Mouse (Mus musculus): ENCODE results near the gene Tm4sf5. TPM values are rescaled to one million over a fixed set of nuclear protein-coding genes. Genes with fewer than 3 reads are reported as not detected.

Tm4sf5 gene
- polyA plus RNA-seq, 1 experiment from 2014 or later = 398 TPM

DNA sequence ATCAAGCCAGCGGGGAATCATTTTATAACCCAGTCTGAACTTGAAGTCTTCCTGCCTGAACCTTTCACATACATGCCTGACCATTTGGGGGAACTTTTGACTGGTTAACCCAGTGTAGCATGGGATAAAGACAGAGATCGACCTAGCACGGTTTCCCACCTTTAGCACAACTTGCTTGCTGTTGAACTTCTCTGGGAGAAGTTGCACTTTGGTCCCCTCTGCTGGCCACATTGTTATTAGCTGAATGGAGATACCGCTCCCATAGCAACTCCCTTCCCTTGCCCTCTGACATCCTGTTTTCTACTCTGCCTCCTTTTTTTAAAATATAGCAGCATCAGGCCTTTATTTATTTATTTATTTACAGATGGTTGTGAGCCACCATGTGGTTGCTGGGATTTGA, 1.3 kb downstream of the Tm4sf5 start:
- Histone ChIP-seq H3K9me3 (ENCODE audit: control insufficient read depth) (no peaks in the 10 kb centered on the region), H3K9ac (ENCODE audit: low read depth, low read length) (no peak overlapping the region), H3K36me3 (ENCODE audit: control insufficient read depth, insufficient read depth) (peaks cover 3% of the 10 kb centered on the region; the same call in 1 of the 2 replicates), H3K27ac (ENCODE audit: low read depth, low read length) (no peak overlapping the region), H3K4me2 (replicated peaks; ENCODE audit: low read depth) (peak overlapping the region; percentile 65), H3K4me1 (replicated peaks; ENCODE audit: control insufficient read depth, insufficient read depth, low read length) (0 out of 2 replicates have a peak, but pooled peaks cover 2% of the 10 kb centered on the region), H3K4me3 (ENCODE audit: low read depth, low read length) (peak overlapping the region; percentile 47; the same call in 1 of the 2 replicates), H3K27me3 (replicated peaks; ENCODE audit: control insufficient read depth, insufficient read depth, low read length) (no peaks in the 10 kb centered on the region)
- TF ChIP-seq CTCF (IDR thresholded peaks at IDR 0.05; ENCODE audit: low read depth) = peak; percentile 89
- 11% methylated on average over 4 of the region's 4 CpGs for WGBS
- 0 out of 2 replicates have a peak, but pooled peaks have one; percentile 18 for ATAC-seq

DNA sequence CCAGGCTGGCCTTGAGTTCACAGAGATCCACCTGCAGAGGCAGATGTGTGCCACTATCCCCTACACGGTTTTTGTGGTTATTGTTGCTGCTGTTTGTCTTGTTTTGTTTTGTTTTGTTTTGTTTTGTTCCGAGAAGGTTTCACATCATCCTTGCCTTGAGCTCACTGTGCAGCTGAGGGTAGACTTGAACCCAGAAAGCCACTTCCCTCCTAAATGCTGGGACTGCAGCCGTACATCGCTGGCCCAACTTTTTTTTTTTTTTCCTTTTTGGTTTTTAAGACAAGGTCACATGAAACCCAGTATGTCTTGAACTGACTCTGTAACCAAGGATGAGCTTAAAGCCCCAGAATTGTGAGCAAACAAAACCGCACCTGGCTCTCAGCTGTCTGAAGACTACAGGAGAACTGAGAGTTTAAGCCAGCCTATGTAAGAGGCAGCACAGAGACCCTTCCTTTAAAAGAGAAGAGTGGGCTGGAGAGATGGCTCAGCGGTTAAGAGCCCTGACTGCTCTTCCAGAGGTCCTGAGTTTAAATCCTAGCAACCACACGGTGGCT, 2.0 kb downstream of the Tm4sf5 start:
- Histone ChIP-seq H3K36me3 (ENCODE audit: control insufficient read depth, insufficient read depth) (peaks cover 3% of the 10 kb centered on the region; the same call in 1 of the 2 replicates), H3K27me3 (replicated peaks; ENCODE audit: control insufficient read depth, insufficient read depth, low read length) (no peaks in the 10 kb centered on the region), H3K4me3 (ENCODE audit: low read depth, low read length) (no peak overlapping the region), H3K9me3 (ENCODE audit: control insufficient read depth) (no peaks in the 10 kb centered on the region), H3K9ac (ENCODE audit: low read depth, low read length) (no peak overlapping the region), H3K4me1 (replicated peaks; ENCODE audit: control insufficient read depth, insufficient read depth, low read length) (0 out of 2 replicates have a peak, but pooled peaks cover 2% of the 10 kb centered on the region), H3K4me2 (replicated peaks; ENCODE audit: low read depth) (no peak overlapping the region), H3K27ac (ENCODE audit: low read depth, low read length) (no peak overlapping the region)
- no peak for ATAC-seq
- no peak for TF ChIP-seq CTCF (IDR thresholded peaks at IDR 0.05; ENCODE audit: low read depth)
- WGBS = 66% methylated on average over 7 of the region's 7 CpGs

DNA sequence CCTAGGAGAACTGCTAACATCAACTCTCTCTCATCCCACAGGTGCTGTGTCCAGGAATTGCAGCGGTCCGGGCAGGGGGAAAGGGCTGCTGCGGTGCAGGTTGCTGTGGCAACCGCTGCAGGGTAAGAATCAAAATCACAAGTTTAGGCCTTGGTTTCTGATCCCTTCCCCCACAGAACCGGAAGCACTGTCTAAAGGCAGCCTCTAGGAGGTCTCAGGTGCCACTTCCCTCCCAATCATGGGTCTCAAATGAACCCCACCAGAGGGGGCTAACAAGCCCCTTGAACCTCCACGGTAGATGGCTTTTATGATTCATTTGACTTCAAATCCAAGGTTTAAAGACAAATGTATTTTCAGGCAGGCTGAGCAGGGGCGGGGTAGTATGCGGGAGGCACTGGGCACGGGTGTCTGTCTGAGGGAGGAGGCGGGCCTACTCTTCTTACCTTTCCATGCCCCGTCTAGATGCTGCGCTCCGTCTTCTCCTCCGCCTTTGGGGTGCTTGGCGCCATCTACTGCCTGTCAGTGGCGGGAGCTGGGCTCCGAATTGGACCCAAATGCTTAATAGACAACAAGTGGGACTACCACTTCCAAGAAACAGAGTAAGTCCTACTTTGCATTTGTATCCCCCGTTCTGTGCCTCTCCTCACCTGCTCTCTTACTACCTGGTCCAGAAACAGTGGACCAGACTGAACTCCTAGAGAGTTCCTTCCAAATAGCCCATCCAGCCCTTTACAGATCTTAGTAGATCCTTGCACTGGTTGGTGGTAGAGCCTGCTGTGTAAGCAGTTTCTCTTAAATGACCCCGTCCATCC, 4.9 kb downstream of the Tm4sf5 start:
- 14% methylated on average over 19 of the region's 19 CpGs for WGBS
- Histone ChIP-seq H3K36me3 (ENCODE audit: control insufficient read depth, insufficient read depth) (peaks cover 3% of the 10 kb centered on the region; the same call in 1 of the 2 replicates), H3K9ac (ENCODE audit: low read depth, low read length) (no peak overlapping the region), H3K4me3 (ENCODE audit: low read depth, low read length) (no peak overlapping the region), H3K4me1 (replicated peaks; ENCODE audit: control insufficient read depth, insufficient read depth, low read length) (0 out of 2 replicates have a peak, but pooled peaks cover 2% of the 10 kb centered on the region), H3K9me3 (ENCODE audit: control insufficient read depth) (no peaks in the 10 kb centered on the region), H3K27me3 (replicated peaks; ENCODE audit: control insufficient read depth, insufficient read depth, low read length) (no peaks in the 10 kb centered on the region), H3K27ac (ENCODE audit: low read depth, low read length) (no peak overlapping the region), H3K4me2 (replicated peaks; ENCODE audit: low read depth) (peak overlapping the region; percentile 31)
- ATAC-seq = no peak
- TF ChIP-seq CTCF (IDR thresholded peaks at IDR 0.05; ENCODE audit: low read depth) = peak; percentile 81

DNA sequence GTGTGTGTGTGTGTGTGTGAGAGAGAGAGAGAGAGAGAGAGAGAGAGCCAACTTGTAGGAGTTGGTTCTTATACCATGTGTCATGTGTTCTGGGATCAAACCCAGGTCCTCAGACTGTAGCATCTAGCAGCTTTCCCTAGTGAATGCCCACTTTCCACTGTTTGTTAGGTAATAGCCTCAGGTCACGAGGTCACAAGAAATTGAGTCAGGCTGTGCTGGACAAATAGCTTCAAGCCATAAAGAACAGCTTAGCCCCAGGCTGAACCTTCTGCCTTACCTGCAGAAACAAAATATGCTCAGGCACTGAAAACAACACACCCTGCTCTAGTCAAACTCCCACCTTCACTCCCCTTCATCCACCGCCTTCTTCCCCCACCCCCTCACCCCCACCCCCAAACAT, 6.2 kb downstream of the Tm4sf5 start:
- no peak overlapping the region for H3K4me2 ChIP-seq (replicated peaks; ENCODE audit: low read depth)
- peaks cover 3% of the 10 kb centered on the region; the same call in 1 of the 2 replicates for H3K36me3 ChIP-seq (ENCODE audit: control insufficient read depth, insufficient read depth)
- no peak for ATAC-seq
- H3K27ac ChIP-seq (ENCODE audit: low read depth, low read length) = no peak overlapping the region
- no peak overlapping the region for H3K4me3 ChIP-seq (ENCODE audit: low read depth, low read length)
- TF ChIP-seq CTCF (IDR thresholded peaks at IDR 0.05; ENCODE audit: low read depth) = no peak
- WGBS = 68% methylated on average over 2 of the region's 2 CpGs
- H3K9ac ChIP-seq (ENCODE audit: low read depth, low read length) = no peak overlapping the region
- no peaks in the 10 kb centered on the region for H3K27me3 ChIP-seq (replicated peaks; ENCODE audit: control insufficient read depth, insufficient read depth, low read length)
- 0 out of 2 replicates have a peak, but pooled peaks cover 2% of the 10 kb centered on the region for H3K4me1 ChIP-seq (replicated peaks; ENCODE audit: control insufficient read depth, insufficient read depth, low read length)
- H3K9me3 ChIP-seq (ENCODE audit: control insufficient read depth) = no peaks in the 10 kb centered on the region

DNA sequence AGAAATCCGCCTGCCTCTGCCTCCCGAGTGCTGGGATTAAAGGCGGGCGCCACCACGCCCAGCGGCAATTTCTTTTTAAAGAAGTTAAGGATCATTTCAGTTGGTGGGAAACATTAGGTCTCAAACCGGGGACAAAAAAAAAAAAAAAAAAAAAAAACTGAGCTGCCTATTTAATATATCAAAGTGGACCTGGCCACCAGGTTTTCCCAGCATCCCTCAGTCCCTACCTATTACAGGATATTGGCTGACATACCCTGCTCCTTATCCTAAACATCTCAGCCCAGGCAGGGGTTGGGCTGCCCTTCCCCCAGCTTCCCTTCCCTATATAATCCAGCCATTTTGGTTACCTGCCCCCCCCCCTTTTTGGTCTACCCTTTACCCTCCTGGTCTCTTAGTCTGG, 6.8 kb downstream of the Tm4sf5 start:
- 90% methylated on average over 7 of the region's 7 CpGs for WGBS
- TF ChIP-seq CTCF (IDR thresholded peaks at IDR 0.05; ENCODE audit: low read depth) = no peak

DNA sequence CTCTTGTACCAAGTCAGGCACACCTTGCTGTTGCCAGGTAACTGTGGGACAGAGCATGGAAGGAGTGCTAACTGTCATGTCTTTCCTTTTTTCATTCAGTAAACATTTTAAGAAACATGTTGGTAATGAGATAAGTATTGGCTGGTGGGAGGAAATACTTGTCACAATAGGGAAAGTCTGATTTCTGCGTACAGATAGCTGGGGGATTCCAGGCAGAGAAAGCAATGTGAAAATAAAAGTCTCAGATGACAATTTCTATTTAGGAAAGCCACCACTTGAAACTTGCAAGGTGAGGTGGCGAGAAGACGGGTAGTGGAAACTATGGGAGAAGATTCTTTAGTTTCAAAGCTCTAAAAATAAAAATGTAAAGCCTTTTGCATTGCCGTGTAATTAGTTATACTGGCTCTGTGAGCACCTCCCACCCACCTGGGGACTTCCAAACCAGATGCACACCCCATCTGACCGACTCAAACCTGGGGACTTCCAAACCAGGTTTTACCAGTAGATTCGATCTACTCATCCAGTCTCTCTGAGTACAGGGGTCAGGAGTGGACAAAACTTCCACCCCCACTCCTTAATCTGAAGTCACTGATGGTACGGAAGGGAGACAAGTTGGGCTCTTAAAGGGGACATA, 7.8 kb downstream of the Tm4sf5 start:
- Histone ChIP-seq H3K27me3 (replicated peaks; ENCODE audit: control insufficient read depth, insufficient read depth, low read length) (no peaks in the 10 kb centered on the region), H3K4me1 (replicated peaks; ENCODE audit: control insufficient read depth, insufficient read depth, low read length) (no peaks in the 10 kb centered on the region), H3K9ac (ENCODE audit: low read depth, low read length) (no peak overlapping the region), H3K27ac (ENCODE audit: low read depth, low read length) (no peak overlapping the region), H3K4me3 (ENCODE audit: low read depth, low read length) (no peak overlapping the region), H3K36me3 (ENCODE audit: control insufficient read depth, insufficient read depth) (peaks cover 3% of the 10 kb centered on the region; the same call in 1 of the 2 replicates), H3K4me2 (replicated peaks; ENCODE audit: low read depth) (no peak overlapping the region), H3K9me3 (ENCODE audit: control insufficient read depth) (no peaks in the 10 kb centered on the region)
- WGBS = 84% methylated on average over 7 of the region's 7 CpGs
- no peak for TF ChIP-seq CTCF (IDR thresholded peaks at IDR 0.05; ENCODE audit: low read depth)
- ATAC-seq = no peak

More for the DNA sequence above, 6.8 kb downstream of the Tm4sf5 start:
- H3K27me3 ChIP-seq (replicated peaks; ENCODE audit: control insufficient read depth, insufficient read depth, low read length) = no peaks in the 10 kb centered on the region
- H3K4me3 ChIP-seq (ENCODE audit: low read depth, low read length) = no peak overlapping the region
- no peak overlapping the region for H3K4me2 ChIP-seq (replicated peaks; ENCODE audit: low read depth)
- no peak for ATAC-seq
- no peaks in the 10 kb centered on the region for H3K9me3 ChIP-seq (ENCODE audit: control insufficient read depth)
- H3K9ac ChIP-seq (ENCODE audit: low read depth, low read length) = no peak overlapping the region
- H3K27ac ChIP-seq (ENCODE audit: low read depth, low read length) = no peak overlapping the region
- 0 out of 2 replicates have a peak, but pooled peaks cover 2% of the 10 kb centered on the region for H3K4me1 ChIP-seq (replicated peaks; ENCODE audit: control insufficient read depth, insufficient read depth, low read length)
- peaks cover 3% of the 10 kb centered on the region; the same call in 1 of the 2 replicates for H3K36me3 ChIP-seq (ENCODE audit: control insufficient read depth, insufficient read depth)

Data from intestine, postnatal 0 days (tissue).